Mouse (Mus musculus) intestine, embryonic 14.5 days (tissue): ENCODE data around the gene Pdcd1. TPM values are rescaled to one million over a fixed set of nuclear protein-coding genes. Genes with fewer than 3 reads are reported as not detected.

Experiments used
- ATAC-seq: fragments of 200-750 bp; cut with Nextera tagmentation; replicated peaks from 2 replicates; pipeline ENCODE4 v1.8.0; 2017; ENCODE audit warnings: low read depth, moderate number of reproducible peaks, moderate TSS enrichment, moderate library complexity; ENCODE audit not compliant: low FRiP score, low TSS enrichment
- DNase-seq: peaks from one replicate; pipeline ENCODE4 v3.0.0-alpha.2; 2018; ENCODE audit warnings: low spot score
- H3K27ac ChIP-seq: fragments of 300-500 bp; sonication (generic); 2 replicates; pipeline ENCODE4 v1.5.1; 2014; ENCODE audit warnings: low read depth, mild to moderate bottlenecking, control low read depth
- H3K27me3 ChIP-seq: fragments of 300-500 bp; sonication (generic); replicated peaks from 2 replicates; pipeline ENCODE4 v1.6.1; 2014; ENCODE audit warnings: low read length, control low read depth; ENCODE audit not compliant: control insufficient read depth, insufficient read depth
- H3K36me3 ChIP-seq: fragments of 300-500 bp; sonication (generic); 2 replicates; pipeline ENCODE4 v1.6.1; 2014; ENCODE audit warnings: low read length, control low read depth; ENCODE audit not compliant: control insufficient read depth, insufficient read depth
- H3K4me1 ChIP-seq: fragments of 300-500 bp; sonication (generic); replicated peaks from 2 replicates; pipeline ENCODE4 v1.6.1; 2014; ENCODE audit warnings: low read length, control low read depth, mixed read lengths; ENCODE audit not compliant: control insufficient read depth, insufficient read depth
- H3K4me2 ChIP-seq: fragments of 300-500 bp; sonication (generic); 2 replicates; pipeline ENCODE4 v1.6.1; 2014; ENCODE audit warnings: low read length
- H3K4me3 ChIP-seq: fragments of 300-500 bp; sonication (generic); 2 replicates; pipeline ENCODE4 v1.5.1; 2014; ENCODE audit warnings: low read depth, low read length, control low read depth, mixed read lengths
- H3K9ac ChIP-seq: fragments of 300-500 bp; sonication (generic); 2 replicates; pipeline ENCODE4 v1.6.1; 2014; ENCODE audit warnings: mild to moderate bottlenecking, low read length
- H3K9me3 ChIP-seq: fragments of 300-500 bp; sonication (generic); 2 replicates; pipeline ENCODE4 v1.6.1; 2016; ENCODE audit warnings: low read length, control low read depth; ENCODE audit not compliant: control insufficient read depth
- WGBS: fragments of 180-500 bp; shearing (Covaris S2); extraction: QIAGEN DNeasy Blood & Tissue Kit; methylation state at CpG from one replicate; pipeline ENCODE4 v1.1.7; 2014; 5-methylcytosine and 5-hydroxymethylcytosine counted together
- polyA plus RNA-seq: library from polyadenylated mRNA; unstranded; fragments of >200 nt; fragmentation: Nextera tagmentation; extraction: Ambion mirVana; gene quantifications from 2 replicates; pipeline ENCODE4 v1.2.1, GENCODE M21; 2014

Pdcd1 gene
- polyA plus RNA-seq, 1 experiment from 2014 or later = 0.20 TPM

- Histone ChIP-seq H3K4me3 (no peak overlapping the region), H3K9me3 (no peaks in the 10 kb centered on the region), H3K27ac (no peak overlapping the region), H3K36me3 (no peaks in the 10 kb centered on the region), H3K4me1 (no peaks in the 10 kb centered on the region), H3K4me2 (no peak overlapping the region), H3K27me3 (no peaks in the 10 kb centered on the region), H3K9ac (no peak overlapping the region)
- ATAC-seq (no peak), DNase-seq (no peak)
- WGBS = 71% methylated on average over 4 of the region's 4 CpGs
Measured at GRCm38 (mm10) chr1:94046544-94046943, 5.8 kb downstream of the Pdcd1 start.

- Histone ChIP-seq H3K4me2 (no peak overlapping the region), H3K27ac (no peak overlapping the region), H3K9me3 (no peaks in the 10 kb centered on the region), H3K27me3 (no peaks in the 10 kb centered on the region), H3K4me1 (no peaks in the 10 kb centered on the region), H3K4me3 (no peak overlapping the region), H3K9ac (no peak overlapping the region), H3K36me3 (no peaks in the 10 kb centered on the region)
- WGBS = 41% methylated on average over 3 of the region's 3 CpGs
- ATAC-seq = no peak
- no peak for DNase-seq
Measured at GRCm38 (mm10) chr1:94045559-94045958, 6.8 kb downstream of the Pdcd1 start.

GRCm38 (mm10) chr1:94040391-94040790 is 12.0 kb downstream of the Pdcd1 start:
- Histone ChIP-seq H3K4me2 (no peak overlapping the region), H3K4me3 (no peak overlapping the region), H3K4me1 (no peaks in the 10 kb centered on the region), H3K27me3 (no peaks in the 10 kb centered on the region), H3K9ac (no peak overlapping the region), H3K36me3 (no peaks in the 10 kb centered on the region), H3K9me3 (no peaks in the 10 kb centered on the region), H3K27ac (no peak overlapping the region)
- ATAC-seq = no peak
- peak; percentile 48 for DNase-seq
- 92% methylated on average over 2 of the region's 2 CpGs for WGBS

GRCm38 (mm10) chr1:94034984-94035743 is 17.2 kb downstream of the Pdcd1 start:
- WGBS = 2% methylated on average over 24 of the region's 25 CpGs
- peak overlapping the region; percentile 77 for H3K4me2 ChIP-seq
- H3K27me3 ChIP-seq = no peaks in the 10 kb centered on the region
- no peaks in the 10 kb centered on the region for H3K36me3 ChIP-seq
- H3K9me3 ChIP-seq = no peaks in the 10 kb centered on the region
- peak overlapping the region; percentile 40 for H3K4me3 ChIP-seq
- H3K9ac ChIP-seq = peak overlapping the region; percentile 27; the same call in 1 of the 2 replicates
- ATAC-seq (peak; percentile 87), DNase-seq (peak; percentile 86)
- 0 out of 2 replicates have a peak overlapping the region, but pooled peaks have one; percentile 38 for H3K27ac ChIP-seq
- H3K4me1 ChIP-seq = peaks cover 3% of the 10 kb centered on the region; the same call in 1 of the 2 replicates

- peaks cover 3% of the 10 kb centered on the region; the same call in 1 of the 2 replicates for H3K4me1 ChIP-seq
- WGBS = 88% methylated on average over 2 of the region's 2 CpGs
- H3K4me3 ChIP-seq = no peak overlapping the region
- no peak overlapping the region for H3K27ac ChIP-seq
- no peaks in the 10 kb centered on the region for H3K36me3 ChIP-seq
- no peaks in the 10 kb centered on the region for H3K9me3 ChIP-seq
- DNase-seq (no peak), ATAC-seq (no peak)
- H3K27me3 ChIP-seq = no peaks in the 10 kb centered on the region
- no peak overlapping the region for H3K4me2 ChIP-seq
- H3K9ac ChIP-seq = no peak overlapping the region
Measured at GRCm38 (mm10) chr1:94033075-94033602, 19.2 kb downstream of the Pdcd1 start.

- ATAC-seq (no peak), DNase-seq (no peak)
- H3K27ac ChIP-seq = no peak overlapping the region
- no peaks in the 10 kb centered on the region for H3K4me1 ChIP-seq
- no peak overlapping the region for H3K4me2 ChIP-seq
- no peaks in the 10 kb centered on the region for H3K27me3 ChIP-seq
- H3K9ac ChIP-seq = no peak overlapping the region
- no peak overlapping the region for H3K4me3 ChIP-seq
- WGBS = 91% methylated on average over 2 of the region's 2 CpGs
- H3K9me3 ChIP-seq = no peaks in the 10 kb centered on the region
- H3K36me3 ChIP-seq = no peaks in the 10 kb centered on the region
Measured at GRCm38 (mm10) chr1:94028741-94029140, 23.6 kb downstream of the Pdcd1 start.

GRCm38 (mm10) chr1:94027506-94028108 is 24.7 kb downstream of the Pdcd1 start:
- H3K4me2 ChIP-seq = no peak overlapping the region
- ATAC-seq = no peak
- H3K9ac ChIP-seq = no peak overlapping the region

GRCm38 (mm10) chr1:94020151-94020550 is 32.2 kb downstream of the Pdcd1 start, which contains the start of gene Neu4:
TSS of gene Neu4 (plus strand) at chr1:94020451.
- no peaks in the 10 kb centered on the region for H3K27me3 ChIP-seq
- H3K4me3 ChIP-seq = no peak within 1 kb of the TSS
- H3K4me2 ChIP-seq = no peak within 1 kb of the TSS
- H3K36me3 ChIP-seq = no peaks in the 10 kb centered on the region
- DNase-seq = no peak
- H3K9ac ChIP-seq = no peak within 1 kb of the TSS
- no peak for ATAC-seq
- no peaks in the 10 kb centered on the region for H3K4me1 ChIP-seq
- no peak within 1 kb of the TSS for H3K27ac ChIP-seq
- 87% methylated on average over 6 of the region's 6 CpGs for WGBS
- H3K9me3 ChIP-seq = no peaks in the 10 kb centered on the region

More at GRCm38 (mm10) chr1:94027506-94028108, 24.7 kb downstream of the Pdcd1 start:
- no peaks in the 10 kb centered on the region for H3K4me1 ChIP-seq
- H3K27ac ChIP-seq = no peak overlapping the region
- H3K27me3 ChIP-seq = no peaks in the 10 kb centered on the region
- H3K9me3 ChIP-seq = no peaks in the 10 kb centered on the region
- no peak for DNase-seq
- WGBS = 70% methylated on average over 12 of the region's 12 CpGs
- H3K36me3 ChIP-seq = no peaks in the 10 kb centered on the region
- no peak overlapping the region for H3K4me3 ChIP-seq
